Mouse (Mus musculus): ENCODE measurements around the gene Fam57b. TPM values are rescaled to one million over a fixed set of nuclear protein-coding genes. Genes with fewer than 3 reads are reported as not detected.

Gene Fam57b
- polyA plus RNA-seq, 1 experiment from 2014 or later = 0.74 TPM

GRCm38 (mm10) chr7:126801057-126801422 lies 3.6 kb downstream of the Fam57b start:
- Histone ChIP-seq H3K9me3 (no peaks in the 10 kb centered on the region), H3K4me2 (no peak overlapping the region), H3K27ac (0 out of 2 replicates have a peak overlapping the region, but pooled peaks have one; percentile 99), H3K4me3 (replicated peaks) (no peak overlapping the region), H3K27me3 (replicated peaks) (no peaks in the 10 kb centered on the region), H3K4me1 (peaks cover 29% of the 10 kb centered on the region), H3K9ac (no peak overlapping the region), H3K36me3 (peaks cover 9% of the 10 kb centered on the region)
- no peak for ATAC-seq (ENCODE audit: insufficient read depth, low FRiP score, low read depth)
- WGBS = 93% methylated on average over 16 of the region's 16 CpGs

GRCm38 (mm10) chr7:126802134-126802889 lies 4.8 kb downstream of the Fam57b start:
- Histone ChIP-seq H3K27ac (0 out of 2 replicates have a peak overlapping the region, but pooled peaks have one; percentile 23), H3K9me3 (no peaks in the 10 kb centered on the region), H3K9ac (no peak overlapping the region), H3K4me1 (peaks cover 18% of the 10 kb centered on the region), H3K4me3 (replicated peaks) (no peak overlapping the region), H3K36me3 (no peaks in the 10 kb centered on the region), H3K27me3 (replicated peaks) (no peaks in the 10 kb centered on the region), H3K4me2 (no peak overlapping the region)
- 74% methylated on average over 11 of the region's 11 CpGs for WGBS
- no peak for ATAC-seq (ENCODE audit: insufficient read depth, low FRiP score, low read depth)

GRCm38 (mm10) chr7:126803181-126803580 lies 5.7 kb downstream of the Fam57b start:
- no peak overlapping the region for H3K9ac ChIP-seq
- WGBS = 66% methylated on average over 6 of the region's 6 CpGs
- peaks cover 20% of the 10 kb centered on the region for H3K4me1 ChIP-seq
- no peak for ATAC-seq (ENCODE audit: insufficient read depth, low FRiP score, low read depth)
- H3K4me3 ChIP-seq (replicated peaks) = no peak overlapping the region
- no peaks in the 10 kb centered on the region for H3K27me3 ChIP-seq (replicated peaks)
- no peaks in the 10 kb centered on the region for H3K9me3 ChIP-seq
- H3K4me2 ChIP-seq = no peak overlapping the region
- peak overlapping the region; percentile 42 for H3K27ac ChIP-seq
- no peaks in the 10 kb centered on the region for H3K36me3 ChIP-seq

- Histone ChIP-seq H3K27ac (peak overlapping the region; percentile 17; the same call in 1 of the 2 replicates), H3K4me3 (replicated peaks) (no peak overlapping the region), H3K9ac (no peak overlapping the region)
These were observed 6.3 kb downstream of the Fam57b start for GRCm38 (mm10) chr7:126803751-126804150.

GRCm38 (mm10) chr7:126806956-126807355 lies 9.5 kb downstream of the Fam57b start:
- H3K27ac ChIP-seq = no peak overlapping the region; the same call in 1 of the 2 replicates
- 64% methylated on average over 6 of the region's 6 CpGs for WGBS

More at GRCm38 (mm10) chr7:126803751-126804150, 6.3 kb downstream of the Fam57b start:
- H3K36me3 ChIP-seq = no peaks in the 10 kb centered on the region
- H3K4me2 ChIP-seq = no peak overlapping the region
- peaks cover 25% of the 10 kb centered on the region for H3K4me1 ChIP-seq
- H3K27me3 ChIP-seq (replicated peaks) = no peaks in the 10 kb centered on the region
- ATAC-seq (ENCODE audit: insufficient read depth, low FRiP score, low read depth) = no peak
- no peaks in the 10 kb centered on the region for H3K9me3 ChIP-seq

GRCm38 (mm10) chr7:126807405-126807804 lies 9.9 kb downstream of the Fam57b start:
- no peaks in the 10 kb centered on the region for H3K27me3 ChIP-seq (replicated peaks)
- no peak overlapping the region for H3K27ac ChIP-seq
- ATAC-seq (ENCODE audit: insufficient read depth, low FRiP score, low read depth) = no peak
- H3K4me3 ChIP-seq (replicated peaks) = 0 out of 2 replicates have a peak overlapping the region, but pooled peaks have one; percentile 56
- H3K9ac ChIP-seq = 0 out of 2 replicates have a peak overlapping the region, but pooled peaks have one; percentile 53
- no peaks in the 10 kb centered on the region for H3K9me3 ChIP-seq
- H3K4me1 ChIP-seq = peaks cover 14% of the 10 kb centered on the region
- H3K4me2 ChIP-seq = peak overlapping the region; percentile 89
- 59% methylated on average over 4 of the region's 4 CpGs for WGBS
- H3K36me3 ChIP-seq = no peaks in the 10 kb centered on the region

More at GRCm38 (mm10) chr7:126806956-126807355, 9.5 kb downstream of the Fam57b start:
- Histone ChIP-seq H3K9ac (no peak overlapping the region), H3K36me3 (no peaks in the 10 kb centered on the region), H3K4me2 (no peak overlapping the region), H3K4me1 (peaks cover 14% of the 10 kb centered on the region), H3K9me3 (no peaks in the 10 kb centered on the region), H3K27me3 (replicated peaks) (no peaks in the 10 kb centered on the region), H3K4me3 (replicated peaks) (no peak overlapping the region)
- no peak for ATAC-seq (ENCODE audit: insufficient read depth, low FRiP score, low read depth)

GRCm38 (mm10) chr7:126808703-126809455 lies 11.4 kb downstream of the Fam57b start:
- Histone ChIP-seq H3K27ac (peak overlapping the region; percentile 77), H3K27me3 (replicated peaks) (no peaks in the 10 kb centered on the region), H3K9ac (peak overlapping the region; percentile 53), H3K4me2 (peak overlapping the region; percentile 89), H3K4me1 (peaks cover 14% of the 10 kb centered on the region), H3K36me3 (no peaks in the 10 kb centered on the region), H3K4me3 (replicated peaks) (peak overlapping the region; percentile 56), H3K9me3 (no peaks in the 10 kb centered on the region)
- ATAC-seq (ENCODE audit: insufficient read depth, low FRiP score, low read depth) = peak; percentile 92
- WGBS = under 1% methylated on average over 42 of the region's 43 CpGs

- Histone ChIP-seq H3K4me1 (peaks cover 14% of the 10 kb centered on the region), H3K27me3 (replicated peaks) (no peaks in the 10 kb centered on the region), H3K9me3 (no peaks in the 10 kb centered on the region), H3K4me3 (replicated peaks) (no peak overlapping the region), H3K4me2 (peak overlapping the region; percentile 89), H3K27ac (no peak overlapping the region; the same call in 1 of the 2 replicates), H3K9ac (no peak overlapping the region), H3K36me3 (no peaks in the 10 kb centered on the region)
- 54% methylated on average over 5 of the region's 5 CpGs for WGBS
- no peak for ATAC-seq (ENCODE audit: insufficient read depth, low FRiP score, low read depth)
These were observed 12.4 kb downstream of the Fam57b start for GRCm38 (mm10) chr7:126809723-126810369.

GRCm38 (mm10) chr7:126815726-126816222 lies 18.3 kb downstream of the Fam57b start:
- Histone ChIP-seq H3K27ac (no peak overlapping the region), H3K9ac (no peak overlapping the region), H3K27me3 (replicated peaks) (no peaks in the 10 kb centered on the region), H3K4me1 (no peaks in the 10 kb centered on the region), H3K4me3 (replicated peaks) (no peak overlapping the region), H3K9me3 (no peaks in the 10 kb centered on the region), H3K36me3 (no peaks in the 10 kb centered on the region), H3K4me2 (no peak overlapping the region)
- no peak for ATAC-seq (ENCODE audit: insufficient read depth, low FRiP score, low read depth)
- WGBS = 67% methylated on average over 8 of the region's 8 CpGs

- Histone ChIP-seq H3K4me3 (replicated peaks) (no peak overlapping the region), H3K4me2 (no peak overlapping the region), H3K36me3 (no peaks in the 10 kb centered on the region), H3K4me1 (no peaks in the 10 kb centered on the region), H3K9ac (no peak overlapping the region), H3K27me3 (replicated peaks) (no peaks in the 10 kb centered on the region), H3K9me3 (no peaks in the 10 kb centered on the region), H3K27ac (no peak overlapping the region)
- no peak for ATAC-seq (ENCODE audit: insufficient read depth, low FRiP score, low read depth)
- WGBS = 83% methylated on average over 8 of the region's 8 CpGs
These were observed 19.0 kb downstream of the Fam57b start for GRCm38 (mm10) chr7:126816494-126816893.

GRCm38 (mm10) chr7:126817595-126817994 lies 20.1 kb downstream of the Fam57b start:
- H3K9me3 ChIP-seq = no peaks in the 10 kb centered on the region
- no peak overlapping the region for H3K4me3 ChIP-seq (replicated peaks)
- no peaks in the 10 kb centered on the region for H3K36me3 ChIP-seq
- peaks cover 2% of the 10 kb centered on the region; the same call in 1 of the 2 replicates for H3K4me1 ChIP-seq
- no peak for ATAC-seq (ENCODE audit: insufficient read depth, low FRiP score, low read depth)
- no peak overlapping the region for H3K9ac ChIP-seq
- H3K27ac ChIP-seq = no peak overlapping the region
- 80% methylated on average over 7 of the region's 7 CpGs for WGBS
- H3K27me3 ChIP-seq (replicated peaks) = 0 out of 2 replicates have a peak, but pooled peaks cover 5% of the 10 kb centered on the region
- no peak overlapping the region for H3K4me2 ChIP-seq
